Mouse (Mus musculus) bone marrow, adult 2 months (tissue): ENCODE measurements around the gene Slc29a4.

ENCODE experiments used
- CTCF ChIP-seq: fragments of 200-500 bp; IDR thresholded peaks from 2 replicates; pipeline ENCODE4 v1.5.1; 2011; ENCODE audit warnings: low read length, control low read depth; ENCODE audit not compliant: control insufficient read depth, insufficient read depth
- POLR2A ChIP-seq: fragments of 200-500 bp; IDR thresholded peaks from 2 replicates; pipeline ENCODE4 v1.6.1; 2011; ENCODE audit warnings: low read depth, mild to moderate bottlenecking, control low read depth, low read length, borderline replicate concordance; ENCODE audit not compliant: control insufficient read depth

DNA sequence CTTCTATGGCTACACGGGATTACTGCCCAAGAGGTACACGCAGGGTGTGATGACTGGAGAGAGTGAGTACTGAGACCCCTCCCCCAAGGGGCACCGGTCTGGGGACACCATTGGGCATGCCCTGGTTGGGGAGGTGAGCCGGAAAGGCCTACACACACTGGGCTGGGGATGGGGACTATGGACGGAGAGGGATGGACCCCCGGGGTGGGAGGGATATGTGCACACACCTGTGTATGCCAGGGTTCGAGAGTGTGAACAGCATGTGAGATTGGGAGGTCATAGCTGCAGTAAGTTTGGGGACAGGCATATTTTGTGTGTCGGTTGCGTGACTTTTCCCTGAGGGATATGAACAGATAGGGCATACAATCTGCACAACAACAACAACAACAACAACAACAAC is 22.7 kb downstream of the Slc29a4 start:
- TF ChIP-seq CTCF = no peak
- TF ChIP-seq POLR2A = no peak
